Mouse (Mus musculus) gastrocnemius, postnatal 10 days (tissue): ENCODE data around the gene Zbtb40. TPM values are rescaled to one million over a fixed set of nuclear protein-coding genes. Genes with fewer than 3 reads are reported as not detected.

Experiments used
- DNase-seq: peaks from one replicate; pipeline ENCODE4 v3.0.0; 2021; ENCODE audit warnings: mixed read lengths
- total RNA-seq, 2 experiments: library from RNA; stranded (reverse); gene quantifications; 2 replicates each; pipeline ENCODE4 v1.2.3; 2021

Zbtb40 gene
- total RNA-seq, 2 experiments from 2014 or later, result 3.5 to 5.0 TPM

GRCm38 (mm10) chr4:136977244-136977643 is 71.4 kb downstream of the Zbtb40 start:
- no peak for DNase-seq

DNA sequence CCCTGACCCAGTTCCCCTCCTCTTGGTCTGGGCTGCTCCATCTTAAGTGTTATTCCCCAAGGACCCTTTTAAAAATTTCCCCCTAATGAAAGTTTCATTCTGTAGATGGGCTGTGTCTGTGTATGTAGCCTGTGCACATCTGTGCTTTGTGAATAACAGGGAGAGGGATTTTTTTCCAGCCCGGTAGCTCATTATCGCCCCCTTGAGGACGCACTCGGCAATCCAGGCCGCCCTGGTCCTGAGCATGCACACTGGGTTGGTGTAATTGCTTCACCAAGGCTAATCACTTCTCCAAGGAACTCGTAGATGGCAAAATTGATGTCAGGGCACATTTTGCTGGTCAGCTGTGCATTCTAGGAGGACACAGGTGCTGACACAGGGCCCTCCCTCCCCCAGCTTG is 77.7 kb downstream of the Zbtb40 start:
- peak; percentile 46 for DNase-seq

DNA sequence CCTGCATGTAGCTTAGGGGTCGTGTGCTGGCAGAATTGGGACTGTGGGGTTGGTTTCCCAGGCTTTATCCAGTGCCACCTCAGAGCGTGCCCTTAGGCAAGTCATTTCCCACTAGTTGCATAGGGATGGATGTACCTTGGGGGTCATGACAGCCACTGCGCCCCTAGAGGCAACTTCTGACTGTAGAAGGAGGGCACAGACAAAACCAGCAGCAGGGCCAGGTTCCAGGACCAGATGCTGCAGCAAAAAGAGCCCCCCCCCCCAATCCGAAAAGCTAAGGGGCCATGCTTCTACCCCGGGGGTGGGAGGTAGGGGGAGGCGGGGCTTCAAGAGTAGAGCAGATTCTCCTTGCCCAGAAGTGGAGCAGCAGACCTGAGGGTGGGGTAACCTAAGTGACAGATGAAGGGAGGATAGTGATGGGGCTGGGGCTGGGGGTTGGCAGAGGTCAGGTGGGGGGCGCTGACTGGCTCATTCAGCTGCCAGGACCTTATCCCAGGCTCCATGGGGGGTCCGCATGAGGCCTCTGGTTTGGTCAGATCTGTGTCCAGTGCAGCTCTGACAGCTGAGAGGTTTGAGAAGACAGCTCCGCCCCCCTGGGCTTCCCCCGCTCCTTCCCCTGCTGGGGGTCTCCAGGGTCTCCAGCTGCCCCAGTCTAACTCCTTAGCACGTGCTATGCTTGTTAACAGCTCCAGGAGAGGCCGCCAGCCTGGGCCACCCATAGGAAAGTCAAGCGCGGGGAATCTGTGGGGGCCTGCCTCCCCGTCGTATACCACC is 78.9 kb downstream of the Zbtb40 start:
- no peak for DNase-seq

DNA sequence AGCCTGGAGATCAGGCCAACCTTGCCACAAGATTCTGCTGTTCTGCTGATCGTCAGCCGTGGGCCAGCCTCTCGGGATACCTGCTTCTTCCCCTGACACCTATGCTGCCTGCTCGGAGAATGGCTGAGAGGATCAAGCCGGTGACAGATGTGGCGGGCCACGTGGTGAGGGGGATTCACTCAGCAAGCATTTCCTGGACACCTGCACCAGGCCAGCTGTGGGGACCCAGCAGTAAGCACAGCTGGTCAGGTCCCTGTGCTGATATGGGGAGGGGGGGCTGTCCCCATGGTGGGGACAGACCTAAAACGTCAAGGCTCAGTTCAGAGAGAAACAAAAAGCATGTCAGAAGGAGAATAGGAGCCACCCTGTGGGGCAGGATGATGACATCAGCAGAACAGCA is 79.5 kb downstream of the Zbtb40 start:
- DNase-seq, result no peak

- DNase-seq, result no peak
These were observed 81.1 kb downstream of the Zbtb40 start for GRCm38 (mm10) chr4:136967511-136967910.

GRCm38 (mm10) chr4:136966493-136967390 is 81.9 kb downstream of the Zbtb40 start:
- DNase-seq, result no peak

- DNase-seq, result no peak
These were observed 83.6 kb downstream of the Zbtb40 start for GRCm38 (mm10) chr4:136964990-136965421.

DNA sequence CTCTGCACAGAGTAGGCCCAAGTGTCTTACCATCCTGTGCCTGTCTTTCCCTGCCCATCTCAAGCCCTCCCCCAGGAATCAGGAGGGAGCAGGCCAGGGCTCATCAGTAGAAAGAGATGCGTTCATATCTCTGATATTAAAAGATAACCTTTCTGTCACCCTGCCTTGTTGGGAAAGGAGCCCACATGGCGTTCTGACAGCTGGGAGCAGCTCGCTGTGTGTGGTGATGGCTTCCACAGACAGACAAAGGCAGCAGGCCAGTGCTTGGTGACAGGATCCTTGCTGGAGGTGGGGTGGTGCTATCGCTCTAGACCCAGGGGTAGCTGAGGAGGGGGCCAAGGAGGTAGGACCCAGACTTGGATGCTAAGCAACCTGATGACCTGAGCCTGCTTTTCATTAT is 86.2 kb downstream of the Zbtb40 start:
- no peak for DNase-seq

DNA sequence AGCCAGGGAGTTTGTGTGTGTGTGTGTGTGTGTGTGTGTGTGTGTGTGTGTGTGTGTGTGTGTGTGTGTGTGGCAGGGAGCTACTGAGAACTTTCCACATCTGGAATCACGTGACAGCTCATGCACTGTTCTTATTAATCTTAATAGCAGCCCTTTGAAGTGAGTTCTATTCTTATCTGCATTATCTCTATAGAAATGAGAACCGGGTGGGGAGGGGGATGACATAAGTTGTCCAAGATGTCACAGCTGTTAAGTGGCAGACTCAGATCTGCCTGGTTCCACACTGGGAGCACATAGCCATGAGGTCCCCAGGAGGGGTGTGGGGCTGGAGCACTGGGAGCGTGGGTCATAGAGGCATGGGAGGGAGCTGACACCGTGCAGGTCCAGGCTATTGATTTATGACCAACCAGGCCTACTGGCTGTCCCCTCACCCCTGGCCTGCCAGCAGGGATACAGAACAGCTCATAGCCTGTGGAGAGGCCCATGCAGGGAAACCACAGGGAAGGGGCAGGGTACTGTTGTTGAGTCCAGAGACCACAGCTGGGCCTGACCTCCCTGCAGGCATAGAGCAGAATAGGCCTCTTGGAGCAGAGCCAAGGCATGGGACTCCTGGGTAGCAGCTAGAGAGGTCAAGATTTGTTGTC is 86.8 kb downstream of the Zbtb40 start:
- DNase-seq, result no peak

- DNase-seq, result no peak
These were observed 88.0 kb downstream of the Zbtb40 start for GRCm38 (mm10) chr4:136960581-136960980.

GRCm38 (mm10) chr4:136960068-136960467 is 88.5 kb downstream of the Zbtb40 start:
- no peak for DNase-seq

DNA sequence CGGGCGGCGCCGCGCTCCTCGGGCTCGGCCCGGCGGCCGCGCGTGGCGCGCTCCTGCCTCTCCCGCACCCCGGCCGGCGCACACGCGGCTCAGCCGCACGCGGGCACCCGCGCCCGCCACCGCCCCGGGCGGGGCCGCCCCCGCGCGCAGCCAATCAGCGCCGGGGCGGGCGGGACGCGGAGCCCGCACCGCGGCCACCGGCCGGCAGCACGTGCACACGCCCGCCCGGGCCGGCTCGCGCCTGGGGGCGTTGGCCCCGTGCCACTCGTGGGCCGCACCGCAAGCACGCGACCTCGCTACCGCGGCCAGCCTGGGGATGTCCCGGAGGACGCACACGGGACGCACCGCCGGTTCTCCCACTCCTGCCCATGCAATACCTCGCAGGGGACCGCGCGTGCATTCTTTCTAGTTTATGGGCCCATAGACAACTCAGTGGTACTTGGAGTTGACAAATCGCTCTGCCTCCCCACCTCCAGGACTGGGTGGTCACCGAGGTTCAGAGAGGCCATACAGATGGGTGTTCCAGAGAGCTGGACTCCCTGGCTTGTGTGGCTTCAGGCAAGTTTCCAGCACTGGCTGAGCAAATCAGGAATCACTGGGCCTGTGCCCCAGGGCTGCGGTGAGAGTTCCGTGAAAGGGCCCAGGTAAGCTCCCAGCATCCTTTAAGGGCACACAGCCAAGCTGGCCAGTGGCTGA is 91.7 kb downstream of the Zbtb40 start, which contains the start of gene Epha8:
Gene Epha8 (minus strand): TSS at position 66 of the 696 bp plus-strand sequence.
- DNase-seq, result no peak

DNA sequence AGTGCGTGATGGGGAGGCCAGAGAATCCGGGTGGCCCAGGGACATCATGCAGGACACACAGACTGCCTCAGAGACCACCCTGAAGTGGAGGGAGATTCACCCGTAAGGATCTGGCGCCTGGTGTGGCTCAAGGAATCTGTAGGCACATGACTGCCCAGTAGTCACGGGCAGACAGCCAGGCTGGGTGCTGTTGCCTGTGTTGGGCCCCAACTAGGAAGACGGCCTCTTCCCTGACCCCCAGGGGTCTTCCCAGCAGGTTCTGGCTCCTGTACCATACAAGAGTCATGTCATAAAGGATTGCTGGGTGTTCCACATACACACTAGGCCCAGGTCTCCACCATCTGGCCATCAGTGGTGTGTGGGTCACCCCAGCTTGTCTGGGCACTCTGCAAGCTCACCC is 94.0 kb downstream of the Zbtb40 start:
- DNase-seq, result no peak

- peak; percentile 32 for DNase-seq
These were observed 99.2 kb downstream of the Zbtb40 start for GRCm38 (mm10) chr4:136949266-136949989.

DNA sequence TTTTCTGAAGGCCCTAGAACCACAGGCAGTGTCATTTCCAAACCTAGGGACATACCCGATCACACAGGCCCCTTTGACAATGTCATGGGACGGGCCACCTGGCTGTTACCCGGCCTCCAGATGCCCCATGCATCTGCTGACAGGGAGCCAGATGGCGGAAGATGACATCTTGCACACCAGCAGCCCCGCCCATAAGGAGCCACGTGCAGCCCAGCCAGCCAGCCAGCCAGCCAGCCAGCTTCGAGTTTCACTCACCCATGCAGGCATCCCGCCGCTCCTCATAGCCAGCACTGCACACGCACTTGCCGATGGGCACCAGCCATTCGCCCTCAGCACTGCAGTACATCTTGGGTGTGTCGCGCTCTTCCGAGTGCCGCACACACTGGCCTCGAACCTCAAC is 103.2 kb downstream of the Zbtb40 start:
- DNase-seq, result no peak

DNA sequence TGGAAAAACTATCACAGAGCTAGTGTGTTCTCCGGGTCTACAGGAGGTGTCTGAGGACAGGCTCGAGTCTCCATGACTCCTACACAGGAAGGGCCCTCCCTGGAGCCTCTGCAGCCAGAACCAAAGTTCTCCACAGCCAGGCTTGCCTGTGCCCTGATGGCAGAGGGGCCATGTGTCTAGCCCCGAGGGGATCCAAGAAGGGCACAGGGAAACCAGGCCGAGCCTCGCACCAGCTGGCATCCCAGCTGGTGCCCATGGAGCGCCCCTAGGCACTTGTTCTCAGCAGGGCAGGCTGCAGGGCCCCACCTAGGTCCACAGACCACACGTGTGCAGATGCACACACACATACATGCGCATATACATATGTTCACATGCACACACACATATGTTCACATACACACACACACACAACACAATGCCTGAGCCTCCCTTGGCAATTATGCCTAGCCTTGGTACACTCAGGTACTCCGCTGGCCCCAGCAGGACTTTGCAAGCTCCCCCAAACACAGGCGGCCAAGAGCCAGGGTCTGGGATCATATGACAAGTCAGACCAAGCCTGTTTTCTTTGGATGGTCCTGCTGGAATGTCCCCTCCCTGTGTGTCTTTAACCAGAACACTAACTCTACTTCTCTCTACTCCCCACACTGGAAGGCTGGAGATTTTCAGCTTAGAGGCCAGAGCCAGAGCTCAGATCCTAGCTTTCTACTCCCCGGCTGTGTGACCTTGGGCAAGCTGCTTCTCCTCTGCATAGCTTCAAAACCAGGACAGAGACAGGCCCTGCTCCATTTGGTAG is 103.8 kb downstream of the Zbtb40 start:
- DNase-seq, result no peak

DNA sequence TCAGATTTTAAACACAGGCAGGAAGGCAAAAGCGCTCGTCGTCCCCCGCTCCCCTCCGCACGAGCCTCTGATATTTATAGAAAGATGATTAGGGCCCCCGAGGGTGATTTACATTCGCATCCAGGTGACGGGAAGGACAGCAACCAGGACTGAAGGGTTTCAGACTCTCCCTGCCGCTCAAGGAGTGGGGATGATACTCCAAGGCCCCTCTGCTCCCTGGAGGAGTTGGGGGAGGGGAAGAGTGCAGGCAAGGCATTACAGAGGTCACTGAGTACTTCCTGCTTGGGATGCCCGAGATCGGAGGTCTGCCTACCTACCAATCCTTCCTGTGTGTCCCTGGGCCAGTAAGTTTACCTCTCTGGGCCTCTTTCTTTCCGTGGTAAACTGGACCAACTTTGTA is 105.4 kb downstream of the Zbtb40 start:
- DNase-seq, result no peak

DNA sequence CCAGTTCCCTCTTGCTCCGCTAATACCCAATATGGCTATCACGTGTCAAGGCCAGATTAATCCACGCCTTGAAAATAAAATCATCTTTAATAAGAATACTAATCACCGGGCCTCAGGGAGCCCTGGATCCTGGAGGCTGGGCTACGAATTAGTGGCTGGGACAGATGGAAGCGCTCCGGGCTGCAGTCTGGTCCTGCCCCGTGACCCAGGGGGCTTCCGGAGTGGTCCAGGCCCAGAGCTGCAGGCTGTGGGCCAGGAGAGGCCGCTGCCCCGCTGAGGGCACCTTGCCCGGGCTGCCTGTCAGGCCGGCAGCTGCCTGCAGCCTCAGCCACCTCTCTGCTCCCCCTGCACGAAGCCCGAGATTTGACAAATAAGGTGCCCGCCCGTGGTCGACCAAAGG is 105.8 kb downstream of the Zbtb40 start:
- peak; percentile 49 for DNase-seq

DNA sequence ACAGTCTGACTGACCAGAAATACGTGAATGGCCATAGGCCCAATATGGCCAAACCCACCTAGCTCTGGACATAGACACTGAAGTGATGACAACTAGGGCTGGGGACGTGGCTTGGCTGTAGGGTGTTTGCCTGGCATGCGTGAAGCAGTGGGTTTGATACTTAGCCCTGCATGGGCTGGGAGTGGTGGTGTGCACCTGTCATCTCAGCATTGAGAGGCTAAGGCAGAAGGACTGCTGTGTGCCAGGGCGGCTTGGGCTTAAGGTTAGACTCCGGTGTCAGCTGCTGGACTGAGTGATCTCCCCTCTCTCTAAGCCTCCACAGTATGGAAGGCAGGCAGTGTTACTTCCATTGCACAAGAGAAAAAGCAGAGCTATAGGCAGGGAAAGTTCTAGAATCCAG is 110.7 kb downstream of the Zbtb40 start:
- no peak for DNase-seq

GRCm38 (mm10) chr4:136937344-136937743 is 111.3 kb downstream of the Zbtb40 start:
- DNase-seq, result no peak
